Mouse (Mus musculus) activated CD4-positive, CD25-positive, alpha-beta regulatory T cell, adult 4 months (primary cell): ENCODE results near the gene 1700069L16Rik. TPM values are rescaled to one million over a fixed set of nuclear protein-coding genes. Genes with fewer than 3 reads are reported as not detected.

Experiments used
- ATAC-seq: one replicate; pipeline ENCODE4 v1.8.0; 2017
- polyA plus RNA-seq, 2 experiments: library from polyadenylated mRNA; unstranded; fragments of 100-300 nt; shearing (Covaris generic); gene quantifications; one replicate each; pipeline ENCODE4 v1.2.1; 2017

1700069L16Rik gene
- polyA plus RNA-seq, 2 experiments from 2014 or later: not detected

- no peak for ATAC-seq
Observed at GRCm38 (mm10) chr5:113683246-113683645, 41.3 kb downstream of the 1700069L16Rik start.

GRCm38 (mm10) chr5:113682472-113682871, 42.1 kb downstream of the 1700069L16Rik start:
- no peak for ATAC-seq

- ATAC-seq: no peak
Observed at GRCm38 (mm10) chr5:113681219-113681618, 43.4 kb downstream of the 1700069L16Rik start.

- no peak for ATAC-seq
Observed at GRCm38 (mm10) chr5:113679509-113679908, 45.1 kb downstream of the 1700069L16Rik start.

GRCm38 (mm10) chr5:113678743-113679452, 45.7 kb downstream of the 1700069L16Rik start:
- no peak for ATAC-seq

- ATAC-seq: no peak
Observed at GRCm38 (mm10) chr5:113677541-113677940, 47.0 kb downstream of the 1700069L16Rik start.

GRCm38 (mm10) chr5:113674851-113675250, 49.7 kb downstream of the 1700069L16Rik start:
- no peak for ATAC-seq

GRCm38 (mm10) chr5:113672456-113672855, 52.1 kb downstream of the 1700069L16Rik start:
- ATAC-seq: peak; percentile 54

GRCm38 (mm10) chr5:113670597-113670996, 54.0 kb downstream of the 1700069L16Rik start:
- peak; percentile 65 for ATAC-seq

GRCm38 (mm10) chr5:113670110-113670509, 54.5 kb downstream of the 1700069L16Rik start:
- ATAC-seq: no peak

- ATAC-seq: no peak
Observed at GRCm38 (mm10) chr5:113664629-113665195, 59.9 kb downstream of the 1700069L16Rik start.

- ATAC-seq: no peak
Observed at GRCm38 (mm10) chr5:113664127-113664526, 60.4 kb downstream of the 1700069L16Rik start.

GRCm38 (mm10) chr5:113660872-113661271, 63.7 kb downstream of the 1700069L16Rik start:
- no peak for ATAC-seq

GRCm38 (mm10) chr5:113654821-113655220, 69.8 kb downstream of the 1700069L16Rik start:
- ATAC-seq: no peak

GRCm38 (mm10) chr5:113654206-113654605, 70.4 kb downstream of the 1700069L16Rik start:
- ATAC-seq: no peak

GRCm38 (mm10) chr5:113652215-113652614, 72.4 kb downstream of the 1700069L16Rik start:
- ATAC-seq: no peak

- no peak for ATAC-seq
Observed at GRCm38 (mm10) chr5:113650035-113650865, 74.3 kb downstream of the 1700069L16Rik start, which contains the start of gene Cmklr1. TSS of gene Cmklr1 (minus strand) at chr5:113650426.

GRCm38 (mm10) chr5:113648647-113649211, 75.8 kb downstream of the 1700069L16Rik start:
- ATAC-seq: no peak

GRCm38 (mm10) chr5:113647141-113647540, 77.4 kb downstream of the 1700069L16Rik start:
- ATAC-seq: no peak

- ATAC-seq: no peak
Observed at GRCm38 (mm10) chr5:113644520-113644919, 80.1 kb downstream of the 1700069L16Rik start.

- ATAC-seq: peak; percentile 28
Observed at GRCm38 (mm10) chr5:113643107-113643848, 81.3 kb downstream of the 1700069L16Rik start.
